Mouse (Mus musculus) retina, embryonic 14.5 days (tissue): ENCODE measurements around the gene Zfp991.
"Not testable (repeated sequence)": the region's sequence is repeated elsewhere in the genome, so short reads cannot be mapped to it uniquely, and the experiment has no call there.

ENCODE experiments used
- DNase-seq: peaks from one replicate; pipeline ENCODE4 v3.0.0-alpha.2; 2015; ENCODE audit warnings: low spot score

Gene Zfp991

DNA sequence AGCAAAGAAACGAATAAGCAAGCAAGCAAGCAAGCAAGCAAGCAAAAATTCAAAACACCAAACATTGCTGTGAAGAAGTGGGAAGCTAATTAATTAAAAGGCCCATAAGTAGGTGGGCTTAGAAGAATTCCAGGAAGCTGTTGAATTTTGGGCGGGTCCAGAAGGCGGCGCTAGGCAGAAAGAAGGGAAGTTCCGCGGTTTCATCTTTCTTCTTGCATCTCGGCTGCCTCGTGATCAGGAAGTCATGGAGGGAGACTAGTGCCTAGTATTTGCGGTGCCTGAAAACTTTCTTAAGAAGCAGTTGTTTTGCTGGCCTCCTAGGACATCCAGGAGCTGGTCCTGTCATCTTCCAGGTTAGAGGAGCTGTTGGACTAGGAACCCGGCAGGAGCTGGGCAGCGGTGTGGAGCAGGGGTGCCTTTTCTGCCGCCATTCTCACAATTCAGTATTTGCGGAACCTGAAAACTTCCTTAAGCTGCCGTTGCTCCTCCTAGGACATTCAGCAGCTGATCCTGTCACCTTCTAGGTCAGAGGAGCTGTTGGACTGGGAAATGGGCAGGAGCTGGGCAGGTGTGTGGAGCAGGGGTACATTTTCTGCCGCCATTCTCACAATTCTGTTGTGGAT is at the start of gene Zfp991:
Zfp991 (plus strand) TSS at position 202 of the 623 bp plus-strand sequence.
- DNase-seq = not testable (repeated sequence)

DNA sequence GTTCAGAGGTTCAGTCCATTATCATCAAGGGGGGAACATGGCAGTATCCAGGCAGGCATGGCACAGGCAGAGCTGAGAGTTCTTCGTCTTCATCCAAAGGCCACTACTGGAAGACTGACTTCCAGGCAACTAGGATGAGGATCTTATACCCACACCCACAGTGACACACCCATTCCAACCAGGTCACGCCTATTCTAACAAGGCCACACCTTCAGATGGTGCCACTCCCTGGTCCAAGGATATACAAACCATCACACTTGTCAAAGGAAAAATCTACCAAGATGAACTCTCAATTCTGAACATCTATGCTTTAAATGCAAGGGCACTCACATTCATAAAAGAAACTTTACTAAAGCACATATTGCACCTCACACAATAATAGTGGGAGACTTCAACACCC is 36.2 kb upstream of the Zfp991 start:
- DNase-seq = not testable (repeated sequence)

DNA sequence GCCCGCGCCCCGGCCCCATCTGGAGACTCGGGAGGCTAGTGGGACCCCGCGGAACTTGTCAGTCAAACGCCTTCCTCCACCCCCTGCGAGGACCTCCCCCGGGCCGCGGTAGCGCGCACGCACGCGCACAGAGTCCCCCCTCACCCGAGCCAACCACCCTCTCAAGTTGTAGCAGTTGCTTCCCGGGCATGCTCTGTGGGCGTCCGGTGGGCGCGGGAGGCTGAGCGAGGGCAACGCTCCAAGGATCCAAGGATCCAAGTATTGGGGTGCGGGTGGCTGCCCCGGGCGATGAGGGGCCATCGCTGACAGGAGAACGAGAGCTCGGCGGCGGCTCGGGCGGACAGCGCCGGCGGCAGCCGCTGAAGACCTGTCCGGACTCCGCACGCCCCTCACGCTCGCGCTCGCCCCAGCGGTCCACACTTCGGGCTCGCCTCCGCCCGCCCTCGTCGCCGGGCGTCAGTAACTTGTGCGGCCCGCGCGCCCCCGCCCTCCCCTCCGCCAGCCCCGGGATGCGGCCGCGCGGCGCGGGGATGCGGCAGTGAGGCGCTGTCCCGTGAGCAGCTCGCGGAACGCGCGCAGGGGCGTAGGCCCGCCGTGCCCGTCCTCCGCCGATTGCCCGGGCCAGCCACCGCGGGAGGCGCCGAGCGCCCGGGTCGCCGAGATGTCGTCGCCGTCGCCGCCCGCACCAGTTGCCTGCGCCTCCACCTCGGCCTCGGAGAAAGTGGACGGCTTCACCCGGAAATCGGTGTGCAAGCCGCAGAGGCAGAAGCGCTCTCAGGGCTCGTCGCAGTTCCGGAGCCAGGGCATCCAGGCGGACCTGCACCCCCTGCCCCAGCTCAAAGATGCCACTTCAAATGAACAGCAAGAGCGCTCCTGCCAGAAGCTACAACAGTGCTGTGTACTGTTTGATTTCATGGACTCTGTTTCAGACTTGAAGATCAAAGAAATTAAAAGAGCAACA is 29.9 kb upstream of the Zfp991 start:
- DNase-seq = peak; percentile 28

DNA sequence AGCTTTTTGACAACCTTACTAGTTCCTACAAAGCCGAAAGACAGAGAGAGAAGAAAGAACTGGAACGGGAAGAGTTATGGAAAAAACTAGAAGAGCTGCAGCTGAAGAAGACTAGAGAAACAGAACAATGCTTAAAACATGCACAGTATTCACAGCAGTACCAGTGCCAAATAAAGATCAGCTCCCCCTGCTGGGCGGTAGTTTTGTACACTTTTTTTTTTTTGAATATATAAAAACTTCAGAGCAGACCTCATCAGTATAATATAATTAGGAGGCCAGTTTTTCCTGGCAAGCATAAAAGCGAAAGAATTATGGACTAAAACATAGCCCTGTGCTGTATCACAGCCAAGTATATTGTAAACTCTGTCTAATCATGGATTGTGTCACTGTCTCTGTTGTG is 28.0 kb upstream of the Zfp991 start:
- DNase-seq = not testable (repeated sequence)

DNA sequence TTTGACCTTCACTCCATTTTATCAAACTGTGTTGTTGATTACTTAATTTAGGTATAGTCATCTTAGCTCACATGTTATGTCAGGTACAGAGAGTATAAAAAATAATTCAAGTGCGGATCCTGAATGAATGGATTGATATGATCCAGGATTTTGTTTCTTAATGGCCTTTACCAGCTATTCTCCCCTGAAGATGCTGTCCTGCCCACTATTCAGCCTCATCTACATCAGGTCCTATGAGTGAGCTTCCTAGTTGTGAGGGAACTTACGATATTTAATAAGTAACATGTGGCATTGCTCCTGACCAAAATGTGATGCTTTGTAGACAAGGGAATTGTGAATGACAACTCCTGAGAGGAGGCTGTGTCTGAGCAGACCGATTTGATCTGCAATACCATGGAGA is 14.0 kb upstream of the Zfp991 start:
- not testable (repeated sequence) for DNase-seq

DNA sequence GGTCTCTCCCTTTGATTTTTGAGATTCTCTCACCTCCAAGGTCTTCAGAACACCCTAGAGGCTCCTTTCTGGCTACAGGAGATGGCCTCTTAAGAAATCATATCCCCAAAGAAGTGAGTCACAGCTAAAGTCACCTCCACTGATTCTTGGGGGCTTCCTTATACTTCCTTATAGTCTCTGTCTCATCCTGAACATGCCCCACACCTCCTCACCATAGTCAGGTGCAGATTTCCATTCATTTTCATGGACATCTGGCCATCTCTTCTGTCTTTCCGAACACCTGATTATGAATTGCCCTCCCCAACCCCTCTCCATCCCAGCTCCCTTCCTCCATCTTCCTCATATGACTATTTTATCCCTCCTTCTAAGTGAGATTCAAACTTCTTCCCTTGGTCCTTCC is 9.6 kb upstream of the Zfp991 start:
- not testable (repeated sequence) for DNase-seq

DNA sequence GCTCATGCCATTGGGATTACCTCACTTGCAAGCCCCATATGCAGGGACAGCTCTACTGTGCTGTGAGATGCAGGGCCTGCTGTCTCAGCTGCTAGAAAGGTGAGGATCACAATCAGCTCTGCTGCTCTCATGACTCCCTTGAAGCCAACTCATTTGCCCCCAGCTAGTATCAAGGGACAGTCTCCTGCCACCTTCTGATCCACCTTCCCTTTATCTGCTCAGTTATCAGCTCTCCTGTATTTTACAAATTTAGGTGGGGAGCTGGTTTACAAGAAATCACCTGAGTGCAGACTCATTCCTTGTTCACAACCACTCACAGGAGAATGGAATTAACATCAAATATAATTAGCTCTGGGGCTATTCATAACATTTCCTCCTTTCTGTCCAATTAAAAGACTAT is 8.0 kb upstream of the Zfp991 start:
- DNase-seq = not testable (repeated sequence)

DNA sequence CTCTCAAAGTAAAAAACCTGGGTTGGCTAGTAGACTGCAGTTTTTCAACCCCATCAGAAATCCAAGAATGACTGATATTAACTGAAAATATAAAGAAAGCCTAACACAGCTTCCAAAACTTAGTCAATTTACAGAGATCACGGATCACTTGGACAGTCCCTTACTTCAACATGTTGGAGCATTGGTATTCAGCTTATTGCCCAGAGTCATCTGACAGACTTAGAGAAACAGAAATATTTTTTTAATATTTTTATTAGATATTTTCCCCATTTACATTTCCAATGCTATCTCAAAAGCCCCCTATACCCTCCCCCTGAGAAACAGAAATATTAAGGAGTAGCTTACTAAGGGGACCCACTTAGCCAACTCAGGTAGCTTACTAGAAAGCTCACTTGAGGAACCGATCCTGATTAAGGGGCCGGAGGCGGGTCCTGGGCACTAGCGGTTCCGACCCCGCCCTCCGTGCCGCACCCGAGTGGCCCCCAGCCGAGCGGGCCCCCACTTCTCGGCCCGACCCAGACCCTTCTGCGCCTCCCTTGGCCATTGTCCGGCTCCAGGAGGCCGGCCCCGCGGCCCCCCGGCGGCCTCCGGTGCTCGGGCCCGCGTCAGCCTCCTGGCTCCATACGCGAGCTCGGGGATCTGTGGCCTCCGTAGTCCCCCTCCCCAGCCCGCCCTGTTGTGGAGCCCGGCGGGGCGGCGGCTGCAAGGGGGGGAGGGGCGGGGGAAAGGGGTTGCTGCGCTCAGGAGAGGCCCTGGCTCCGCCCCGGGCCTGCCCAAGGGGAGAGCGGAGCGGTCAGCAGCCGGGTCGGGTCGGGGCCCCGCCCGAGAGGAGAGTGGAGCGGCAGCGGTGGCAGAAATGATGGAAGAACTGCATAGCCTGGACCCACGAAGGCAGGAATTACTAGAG is 7.2 kb upstream of the Zfp991 start:
- DNase-seq = peak; percentile 61

DNA sequence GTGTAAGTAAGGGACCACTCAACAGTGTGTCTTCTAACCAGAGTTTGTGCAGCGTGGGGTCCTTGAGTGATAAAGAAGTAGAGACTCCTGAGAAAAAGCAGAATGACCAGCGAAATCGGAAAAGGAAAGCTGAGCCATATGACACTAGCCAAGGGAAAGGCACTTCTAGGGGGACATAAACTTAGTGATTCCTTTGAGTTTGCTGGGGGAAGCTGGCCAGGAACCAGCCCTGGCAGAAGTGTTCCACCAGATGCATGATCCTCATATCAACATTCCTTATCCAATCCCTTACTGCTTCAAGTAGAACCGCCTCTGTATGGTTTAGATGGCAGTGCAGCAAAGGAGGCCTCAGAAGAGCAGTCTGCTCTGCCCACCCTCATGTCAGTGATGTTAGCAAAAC is 6.5 kb upstream of the Zfp991 start:
- peak; percentile 42 for DNase-seq

DNA sequence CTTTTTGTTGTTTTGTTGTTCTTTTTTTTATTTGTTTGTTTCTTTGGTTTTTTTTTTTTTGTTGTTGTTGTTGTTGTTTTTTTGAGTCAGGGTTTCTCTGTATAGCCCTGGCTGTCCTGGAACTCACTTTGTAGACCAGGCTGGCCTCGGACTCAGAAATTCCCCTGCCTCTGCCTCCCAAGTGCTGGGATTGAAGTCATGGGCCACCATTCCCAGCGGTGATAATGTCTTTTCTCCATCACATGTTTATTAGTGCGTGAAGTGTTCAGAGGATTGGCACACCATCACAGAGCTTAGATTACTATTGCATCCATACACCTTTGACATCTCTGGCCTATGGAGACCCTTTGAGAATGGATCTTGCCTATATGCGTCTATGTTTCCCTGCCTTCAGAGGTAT is 6.0 kb upstream of the Zfp991 start:
- DNase-seq = not testable (repeated sequence)

DNA sequence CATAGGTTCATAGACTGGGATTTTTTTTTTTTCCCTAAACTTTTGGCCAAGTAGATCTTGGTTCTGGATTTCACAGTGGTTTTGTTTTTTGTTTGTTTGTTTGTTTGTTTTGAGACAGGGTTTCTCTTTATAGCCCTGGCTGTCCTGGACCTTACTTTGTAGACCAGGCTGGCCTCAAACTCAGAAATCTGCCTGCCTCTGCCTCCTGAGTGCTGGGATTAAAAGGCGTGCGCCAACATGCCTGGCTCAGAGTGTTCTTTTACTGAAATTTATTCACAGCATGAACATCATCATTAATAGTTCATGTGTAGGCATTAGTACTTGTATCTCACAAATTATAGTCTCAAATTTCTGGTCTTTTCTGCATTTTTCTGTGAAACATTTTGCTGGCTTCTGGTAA is 5.4 kb upstream of the Zfp991 start:
- DNase-seq = not testable (repeated sequence)

DNA sequence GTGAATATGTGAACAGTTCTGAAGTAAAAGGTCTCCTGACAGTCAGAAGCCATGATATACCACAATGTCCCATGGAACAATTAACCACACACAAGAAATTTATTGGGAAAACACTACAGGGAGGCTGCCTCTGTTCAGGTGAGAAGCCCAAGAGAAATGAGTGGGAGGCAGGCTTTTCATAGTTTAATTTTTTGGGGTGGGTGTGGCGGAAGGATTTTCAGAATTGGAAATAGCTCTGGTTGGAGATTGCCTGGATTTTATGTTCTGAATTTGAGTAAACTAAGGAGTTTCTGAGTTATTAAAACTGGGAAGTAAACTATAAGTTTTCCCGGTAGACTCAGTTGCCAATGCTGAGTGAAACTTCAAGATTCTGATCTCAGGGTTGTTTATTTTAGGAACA is 4.7 kb upstream of the Zfp991 start:
- not testable (repeated sequence) for DNase-seq

DNA sequence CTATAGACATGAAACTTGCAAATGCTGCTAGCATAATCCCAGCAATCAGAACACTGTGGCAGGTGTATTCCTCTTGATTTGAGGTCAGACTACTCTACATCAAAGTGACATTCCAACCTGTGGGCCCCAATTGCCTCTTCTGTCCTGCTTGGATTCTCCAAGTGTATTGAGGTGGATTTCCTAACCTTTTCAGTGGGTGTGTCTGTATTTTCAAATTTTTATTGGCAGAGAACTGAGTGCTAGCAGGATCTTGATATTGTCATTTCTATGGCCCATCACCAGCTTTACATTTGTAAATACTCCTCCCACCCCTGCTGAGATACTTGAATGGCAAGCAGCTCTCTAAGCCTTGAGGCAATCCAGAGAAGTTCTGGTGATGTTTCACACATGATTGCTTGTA is 3.7 kb upstream of the Zfp991 start:
- not testable (repeated sequence) for DNase-seq

DNA sequence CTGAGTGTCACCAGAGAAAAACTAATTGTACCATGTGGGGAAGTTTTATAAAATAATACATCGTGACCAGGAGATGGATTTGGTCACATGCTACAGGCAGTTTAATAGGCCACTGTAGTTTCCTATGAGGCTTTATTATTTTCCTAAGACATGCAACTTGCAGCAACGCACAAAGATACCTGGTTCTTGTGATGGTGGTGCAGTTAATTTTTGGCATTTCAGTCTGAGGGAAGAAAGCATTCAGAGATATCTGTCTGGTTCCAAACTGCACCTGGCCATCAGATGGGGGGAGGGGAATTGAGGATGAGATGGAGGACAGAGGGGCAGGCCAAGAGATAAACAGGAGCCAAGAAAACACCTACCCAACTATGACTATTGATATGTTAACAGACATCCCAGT is 1.8 kb downstream of the Zfp991 start:
- DNase-seq = not testable (repeated sequence)

DNA sequence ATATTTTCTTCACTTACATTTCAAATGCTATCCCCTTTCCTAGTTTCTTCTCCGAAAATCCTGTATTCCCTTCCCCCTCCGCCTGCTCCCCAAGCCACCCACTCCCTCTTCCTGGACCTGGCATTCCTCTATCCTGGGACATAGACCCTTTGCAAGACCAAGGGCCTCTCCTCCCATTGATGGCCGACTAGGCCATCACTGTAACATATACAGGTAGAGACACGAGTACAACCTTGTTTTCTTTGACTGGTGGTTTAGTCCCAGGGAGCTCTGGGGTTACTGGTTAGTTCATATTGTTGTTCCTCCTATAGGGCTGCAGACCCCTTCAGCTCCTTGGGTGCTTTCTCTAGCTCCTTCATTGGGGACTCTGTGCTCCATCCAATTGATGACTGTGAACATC is 9.9 kb downstream of the Zfp991 start:
- DNase-seq = not testable (repeated sequence)

DNA sequence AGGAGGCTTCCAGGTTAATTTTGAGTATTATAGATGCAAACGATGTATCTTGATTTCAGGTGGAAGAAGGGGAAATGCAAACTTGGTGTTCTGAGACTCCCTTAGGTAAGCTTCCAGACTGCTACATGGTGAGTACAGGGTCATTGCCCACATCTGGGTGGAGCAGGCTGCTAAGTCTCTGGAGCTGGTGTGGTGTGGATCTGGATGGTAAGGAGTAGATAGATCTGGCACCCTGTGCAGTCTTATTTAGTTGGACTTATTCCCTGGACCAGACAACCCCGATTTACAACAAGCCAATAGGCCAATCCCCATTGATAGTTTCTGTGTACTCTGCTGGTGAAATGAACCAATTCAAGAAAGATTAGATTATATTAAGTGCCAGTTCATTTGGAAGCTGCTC is 33.4 kb downstream of the Zfp991 start:
- not testable (repeated sequence) for DNase-seq

DNA sequence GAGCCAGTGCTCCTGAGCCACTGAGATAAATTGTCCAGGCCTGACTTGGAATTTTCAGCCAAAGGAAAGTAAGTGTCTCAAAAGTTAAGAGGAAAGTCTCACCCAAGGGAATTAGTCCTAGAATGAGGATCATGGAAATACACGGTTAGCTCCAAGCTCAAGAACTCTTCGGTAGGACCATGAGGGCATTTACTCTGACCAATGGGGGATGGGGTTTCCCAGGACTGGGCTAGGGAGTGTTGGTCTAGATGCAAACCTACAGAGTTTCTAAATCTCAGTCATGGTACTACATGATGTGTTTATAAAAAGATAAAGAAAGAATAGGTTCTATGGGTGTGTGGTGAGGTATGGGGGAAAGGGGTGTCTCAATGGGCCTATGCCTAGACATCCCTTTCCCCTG is 38.7 kb downstream of the Zfp991 start:
- DNase-seq = not testable (repeated sequence)

DNA sequence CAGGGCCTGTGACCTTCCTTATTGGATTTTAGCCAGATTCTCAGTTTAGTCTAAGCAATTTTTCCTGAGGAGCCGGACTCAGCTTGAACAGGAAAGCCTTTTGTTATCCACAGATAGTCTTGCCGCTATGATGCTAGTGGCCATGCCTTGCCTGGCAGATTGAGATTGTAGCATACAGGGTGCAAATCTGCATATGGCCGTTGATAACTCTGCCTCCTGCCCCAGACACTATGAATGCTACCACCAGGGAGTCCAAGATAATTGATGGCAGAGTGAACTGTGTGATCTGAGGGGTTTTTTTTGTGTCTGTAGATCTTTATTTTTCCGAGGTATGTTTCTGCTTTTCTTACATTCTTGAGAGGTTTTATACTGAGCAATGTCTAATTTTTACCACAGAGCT is 39.7 kb downstream of the Zfp991 start:
- DNase-seq = not testable (repeated sequence)

DNA sequence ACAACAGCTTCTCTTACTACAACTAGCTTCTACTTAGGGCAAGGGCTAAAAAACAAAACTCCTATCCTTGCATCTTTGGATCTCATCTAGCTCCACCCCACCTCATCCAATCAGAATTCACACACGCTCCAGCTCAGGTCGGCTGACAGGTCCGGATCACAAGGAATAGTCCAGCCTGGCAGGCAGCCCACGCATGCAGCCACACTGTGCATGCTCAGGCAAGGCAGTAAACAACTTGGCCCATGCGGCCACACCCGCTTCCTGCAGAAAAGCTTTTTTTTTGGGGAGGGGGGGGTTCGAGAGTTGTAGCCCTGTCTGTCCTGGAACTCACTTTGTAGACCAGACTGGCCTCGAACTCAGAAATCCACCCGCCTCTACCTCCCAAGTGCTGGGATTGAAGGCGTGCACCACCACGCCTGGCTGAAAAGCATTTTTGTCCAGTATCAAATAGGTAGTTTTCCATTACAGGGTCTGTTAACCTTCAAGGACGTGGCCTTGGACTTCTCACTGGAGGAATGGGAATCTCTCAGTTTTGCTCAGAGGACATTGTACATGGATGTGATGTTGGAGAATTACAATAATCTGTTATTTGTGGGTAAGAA is 44.5 kb downstream of the Zfp991 start:
- DNase-seq = not testable (repeated sequence)

DNA sequence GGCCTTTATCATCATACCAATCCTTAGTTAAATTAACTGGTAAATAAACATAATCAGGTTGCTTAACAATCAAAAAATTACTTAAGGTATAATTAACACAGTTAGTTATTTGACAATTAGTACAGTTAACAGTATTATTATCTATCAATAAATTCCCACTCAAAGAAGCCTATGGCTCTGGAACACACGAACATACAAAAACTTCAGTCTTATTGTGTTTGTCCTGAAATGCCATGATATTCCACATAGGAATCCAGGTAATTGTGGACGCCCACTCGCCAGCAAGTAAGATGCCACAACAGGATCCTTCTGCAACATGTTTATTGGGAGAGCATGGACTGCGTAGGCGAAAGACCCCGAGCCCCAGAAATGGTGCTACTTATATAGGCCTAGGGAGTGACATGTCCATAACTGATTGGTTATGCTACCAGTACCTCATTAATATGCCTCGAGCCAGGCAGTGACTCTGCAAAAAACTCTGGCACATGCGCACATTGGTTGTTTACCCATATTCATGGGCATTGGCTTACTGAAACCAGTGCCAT is 49.4 kb downstream of the Zfp991 start:
- DNase-seq = not testable (repeated sequence)

DNA sequence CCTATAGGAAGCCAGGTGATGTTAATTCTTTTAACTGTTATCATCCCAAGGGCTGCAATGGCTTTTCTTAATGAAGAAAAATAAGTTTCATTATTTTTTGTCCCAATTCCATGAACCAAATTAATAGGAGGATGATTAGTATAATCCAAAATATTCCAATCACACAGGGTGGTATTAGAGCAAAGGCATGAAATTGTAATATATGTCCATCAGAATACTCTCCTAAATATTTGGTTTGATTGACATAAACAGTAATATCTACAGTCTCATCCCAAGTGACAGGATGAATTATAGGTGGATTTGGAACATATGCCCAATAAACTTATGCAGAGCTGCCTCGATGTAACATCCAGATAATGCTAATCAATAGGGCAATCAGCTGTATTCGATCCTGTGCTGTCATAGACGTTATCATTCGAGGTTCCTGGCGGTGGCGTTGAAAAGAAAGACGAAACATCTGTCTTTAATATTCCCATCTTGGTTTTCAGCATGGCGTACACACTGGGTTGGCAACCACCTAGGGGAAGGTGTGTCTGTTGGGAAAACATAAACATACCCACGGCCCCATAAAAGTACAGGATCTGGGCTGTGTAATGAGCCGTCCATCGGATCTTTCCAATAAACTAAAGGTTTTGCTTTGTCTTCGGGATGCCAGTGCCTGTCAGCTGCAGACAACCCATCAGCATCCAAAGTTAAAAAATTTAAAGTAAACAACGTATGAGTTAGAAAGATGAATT is 50.3 kb downstream of the Zfp991 start:
- DNase-seq = not testable (repeated sequence)
